Mouse (Mus musculus) megakaryocyte, embryonic 14.5 days (primary cell): ENCODE measurements around the gene Ccser1.

Source experiments
- FLI1 ChIP-seq: IDR thresholded peaks from 2 replicates; pipeline ENCODE4 v1.6.1; 2012; ENCODE audit warnings: low read length, inconsistent platforms, mixed read lengths
- GATA1 ChIP-seq: IDR thresholded peaks from 3 replicates; pipeline ENCODE4 v1.6.1; 2012; ENCODE audit warnings: mixed read lengths, low read length, inconsistent platforms, borderline replicate concordance

DNA sequence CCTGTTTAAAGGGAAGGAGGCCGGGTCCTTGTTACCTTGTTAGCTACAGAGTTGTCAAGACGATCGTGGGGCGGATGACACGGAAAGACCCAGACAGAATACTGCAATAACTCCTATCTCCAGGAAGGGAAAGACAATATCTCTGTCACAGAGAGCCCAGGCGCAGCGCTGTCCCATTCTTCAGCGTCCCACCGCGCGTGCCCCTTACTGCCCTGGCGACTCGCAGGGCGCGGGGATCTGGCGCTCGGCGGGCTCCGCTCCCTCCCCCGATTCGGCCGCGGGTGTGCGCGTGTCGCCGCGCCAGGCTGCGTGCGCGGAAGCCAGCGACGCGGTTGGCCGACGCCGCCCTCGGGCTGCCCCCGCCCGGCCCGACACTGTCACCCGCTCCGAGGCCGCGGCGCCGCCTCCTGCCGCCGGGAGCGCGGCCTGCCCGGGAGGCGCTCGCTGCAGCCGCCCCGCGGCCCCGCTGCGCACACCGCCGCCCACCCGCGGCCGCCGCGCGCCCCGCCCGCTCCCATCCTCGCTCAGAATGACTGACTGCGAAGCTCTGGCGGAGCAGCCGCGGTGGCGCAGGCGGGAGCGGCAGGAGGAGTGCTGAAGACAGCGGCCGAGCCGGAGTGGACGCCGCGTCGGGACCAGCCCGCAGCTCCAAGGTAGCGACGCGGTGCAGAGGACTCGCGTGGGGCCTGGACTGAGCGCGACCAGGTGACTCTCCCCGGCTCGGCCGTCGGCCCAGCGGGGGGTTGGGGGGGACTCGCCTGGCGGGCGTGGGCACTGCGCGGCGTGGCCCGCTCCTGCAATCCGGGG, at the start of gene Ccser1:
- TF ChIP-seq GATA1 (no peak), FLI1 (no peak)
